Mouse (Mus musculus) embryonic facial prominence, embryonic 15.5 days (tissue): Measurements from ENCODE around the gene Pcdh9. TPM values are rescaled to one million over a fixed set of nuclear protein-coding genes. Genes with fewer than 3 reads are reported as not detected.

ENCODE experiments used
- ATAC-seq: fragments of 200-750 bp; cut with Nextera tagmentation; 2 replicates; pipeline ENCODE4 v1.8.0; 2017; ENCODE audit warnings: low read depth, moderate TSS enrichment; ENCODE audit not compliant: insufficient number of reproducible peaks, low FRiP score, low TSS enrichment
- H3K27ac ChIP-seq: fragments of 300-500 bp; sonication (generic); replicated peaks from 2 replicates; pipeline ENCODE4 v1.5.1; 2015; ENCODE audit warnings: mild to moderate bottlenecking, inconsistent platforms
- H3K27me3 ChIP-seq: fragments of 300-500 bp; sonication (generic); 2 replicates; pipeline ENCODE4 v1.6.1; 2015; ENCODE audit warnings: inconsistent platforms
- H3K36me3 ChIP-seq: fragments of 300-500 bp; sonication (generic); 2 replicates; pipeline ENCODE4 v1.6.1; 2015; ENCODE audit warnings: mild to moderate bottlenecking, inconsistent platforms
- H3K4me1 ChIP-seq: fragments of 300-500 bp; sonication (generic); 2 replicates; pipeline ENCODE4 v1.6.1; 2015; ENCODE audit warnings: inconsistent platforms
- H3K4me2 ChIP-seq: fragments of 300-500 bp; sonication (generic); replicated peaks from 2 replicates; pipeline ENCODE4 v1.6.1; 2015; ENCODE audit warnings: mild to moderate bottlenecking, inconsistent platforms
- H3K4me3 ChIP-seq: fragments of 300-500 bp; sonication (generic); replicated peaks from 2 replicates; pipeline ENCODE4 v1.5.1; 2015; ENCODE audit warnings: mild to moderate bottlenecking, inconsistent platforms
- H3K9ac ChIP-seq: fragments of 300-500 bp; sonication (generic); 2 replicates; pipeline ENCODE4 v1.6.1; 2015; ENCODE audit warnings: inconsistent platforms
- H3K9me3 ChIP-seq: fragments of 300-500 bp; sonication (generic); replicated peaks from 2 replicates; pipeline ENCODE4 v1.6.1; 2016; ENCODE audit warnings: inconsistent platforms
- WGBS: fragments of 180-500 bp; shearing (Covaris S2); methylation state at CpG from one replicate; pipeline ENCODE4 v1.1.7; 2015; 5-methylcytosine and 5-hydroxymethylcytosine counted together
- polyA plus RNA-seq: library from polyadenylated mRNA; unstranded; fragments of >200 nt; fragmentation: Nextera tagmentation; extraction: Ambion mirVana; gene quantifications from 2 replicates; pipeline ENCODE4 v1.2.1, GENCODE M21; 2015

Pcdh9 gene
- 58.5 and 60.2 TPM in 2 replicates for polyA plus RNA-seq

DNA sequence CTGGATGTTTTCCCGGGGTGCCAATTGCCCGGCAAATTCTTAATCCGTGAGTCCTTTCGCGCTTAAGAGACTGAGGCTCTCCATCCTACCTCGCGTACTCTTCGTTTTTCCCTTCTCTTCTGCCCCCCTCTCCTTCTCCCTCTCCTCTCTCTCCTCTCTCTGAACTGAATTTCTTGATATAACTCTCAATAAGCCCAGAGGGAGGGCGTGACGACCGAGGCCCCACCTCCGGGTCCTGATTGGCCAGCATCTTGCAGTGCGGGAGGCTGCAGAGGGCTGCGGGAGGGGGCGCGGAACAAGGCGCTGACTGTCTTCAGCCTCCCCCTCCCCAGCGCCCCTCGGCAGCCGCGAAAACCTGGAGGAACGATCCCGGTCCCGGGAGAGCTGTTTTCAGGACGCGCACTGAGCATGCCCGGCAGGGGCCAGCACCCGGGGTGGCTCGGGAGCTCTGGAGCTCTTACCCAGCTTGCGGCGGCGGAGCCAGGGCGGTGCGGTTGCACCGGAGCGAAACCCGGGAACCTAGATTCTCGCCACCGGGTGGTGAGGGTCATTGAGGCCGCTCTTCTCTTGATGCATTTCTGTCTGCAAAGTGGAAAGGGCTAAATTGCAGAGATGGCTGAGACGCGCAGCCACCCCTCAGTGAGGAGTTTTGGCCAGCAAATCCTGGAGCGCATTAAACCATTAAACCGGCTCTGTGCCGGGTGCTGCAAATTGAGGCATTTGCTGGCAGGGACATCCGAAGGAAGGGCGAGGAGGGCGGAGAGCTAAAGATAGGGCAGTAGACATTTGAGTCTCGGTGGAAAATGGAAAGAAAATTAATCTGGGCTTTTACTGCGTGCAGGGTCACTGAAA lies at the start of gene Pcdh9:
TSS of gene Pcdh9 (minus strand) at position 161 of the 852 bp plus-strand sequence.
- Histone ChIP-seq H3K9ac (peak within 1 kb of the TSS; percentile 55), H3K4me3 (peak within 1 kb of the TSS; percentile 67), H3K4me2 (peak within 1 kb of the TSS; percentile 86), H3K27ac (peak within 1 kb of the TSS; percentile 88), H3K9me3 (no peaks in the 10 kb centered on the region), H3K4me1 (peaks cover 18% of the 10 kb centered on the region), H3K36me3 (no peaks in the 10 kb centered on the region), H3K27me3 (no peaks in the 10 kb centered on the region)
- peak; percentile 98 for ATAC-seq
- under 1% methylated on average over 50 of the region's 50 CpGs for WGBS

DNA sequence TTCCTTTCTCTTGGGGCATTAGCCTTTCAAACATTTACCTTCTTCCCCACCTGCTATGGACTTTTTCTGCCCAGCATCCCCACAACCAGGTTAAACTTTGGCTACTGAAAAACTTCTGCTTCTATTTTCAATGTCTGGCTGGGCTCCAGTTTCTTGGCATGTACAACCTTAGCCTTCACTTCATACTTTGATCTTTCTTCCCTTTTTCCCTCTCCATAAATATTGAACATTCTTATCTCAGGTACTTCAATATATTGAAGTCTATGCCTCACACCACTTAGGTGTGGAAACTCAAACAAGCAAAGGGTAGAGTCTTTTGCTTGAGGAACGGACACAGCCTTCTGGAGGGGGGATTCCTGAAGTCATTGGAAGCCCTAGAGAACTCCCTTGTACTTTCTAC lies 16.4 kb upstream of the Pcdh9 start:
- no peak for ATAC-seq
- 77% methylated on average over 1 of the region's 1 CpGs for WGBS
- H3K4me1 ChIP-seq: no peaks in the 10 kb centered on the region

DNA sequence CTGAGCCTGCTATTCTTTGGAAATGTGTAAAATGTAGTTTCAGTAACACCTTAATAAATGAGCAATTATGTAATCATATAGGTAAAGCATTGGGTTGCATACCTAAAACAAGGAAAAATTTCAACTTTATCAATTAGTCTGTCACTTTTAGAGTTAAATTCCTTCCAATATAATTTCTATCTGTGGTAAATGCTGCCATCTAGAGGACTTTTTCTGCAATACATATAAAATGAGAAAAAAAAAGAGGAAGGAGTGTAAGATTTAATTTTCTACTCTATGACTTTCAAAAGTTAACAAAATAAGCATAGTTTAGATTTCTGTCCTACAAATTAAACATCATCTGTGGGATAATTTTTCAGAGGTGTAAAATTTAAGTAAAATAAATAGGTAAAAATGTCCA lies 8.1 kb upstream of the Pcdh9 start:
- Histone ChIP-seq H3K4me1 (no peaks in the 10 kb centered on the region), H3K9ac (no peak overlapping the region), H3K9me3 (no peaks in the 10 kb centered on the region), H3K27ac (no peak overlapping the region), H3K36me3 (no peaks in the 10 kb centered on the region), H3K4me3 (no peak overlapping the region), H3K4me2 (no peak overlapping the region), H3K27me3 (no peaks in the 10 kb centered on the region)
- no peak for ATAC-seq

More for the DNA sequence above, 16.4 kb upstream of the Pcdh9 start:
- no peak overlapping the region for H3K4me3 ChIP-seq
- no peak overlapping the region for H3K9ac ChIP-seq
- no peaks in the 10 kb centered on the region for H3K27me3 ChIP-seq
- H3K27ac ChIP-seq: no peak overlapping the region
- no peak overlapping the region for H3K4me2 ChIP-seq
- H3K36me3 ChIP-seq: no peaks in the 10 kb centered on the region
- no peaks in the 10 kb centered on the region for H3K9me3 ChIP-seq

DNA sequence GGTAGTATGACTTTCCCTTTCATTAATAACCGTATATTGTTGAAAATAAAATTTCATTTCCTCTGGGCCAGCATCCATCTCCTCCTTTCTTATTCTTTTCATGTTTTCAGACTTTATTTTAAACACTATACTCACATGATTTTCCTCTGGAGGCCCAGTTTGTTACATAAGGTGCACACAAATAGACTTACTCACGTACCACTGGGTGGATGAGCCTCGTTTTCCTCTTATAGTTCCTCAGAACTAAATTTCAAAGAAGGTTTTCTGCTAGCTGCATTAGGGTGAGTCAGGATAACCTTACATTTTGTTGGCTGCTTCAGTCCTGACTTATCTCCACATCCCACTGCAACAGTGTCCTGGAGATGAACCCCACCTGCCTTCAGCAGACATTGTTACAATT lies 4.7 kb upstream of the Pcdh9 start:
- Histone ChIP-seq H3K4me1 (peaks cover 4% of the 10 kb centered on the region; the same call in 1 of the 2 replicates), H3K27me3 (no peaks in the 10 kb centered on the region), H3K9me3 (no peaks in the 10 kb centered on the region), H3K4me2 (no peak overlapping the region), H3K36me3 (no peaks in the 10 kb centered on the region), H3K27ac (no peak overlapping the region), H3K4me3 (no peak overlapping the region), H3K9ac (no peak overlapping the region)
- 88% methylated on average over 3 of the region's 3 CpGs for WGBS
- no peak for ATAC-seq

DNA sequence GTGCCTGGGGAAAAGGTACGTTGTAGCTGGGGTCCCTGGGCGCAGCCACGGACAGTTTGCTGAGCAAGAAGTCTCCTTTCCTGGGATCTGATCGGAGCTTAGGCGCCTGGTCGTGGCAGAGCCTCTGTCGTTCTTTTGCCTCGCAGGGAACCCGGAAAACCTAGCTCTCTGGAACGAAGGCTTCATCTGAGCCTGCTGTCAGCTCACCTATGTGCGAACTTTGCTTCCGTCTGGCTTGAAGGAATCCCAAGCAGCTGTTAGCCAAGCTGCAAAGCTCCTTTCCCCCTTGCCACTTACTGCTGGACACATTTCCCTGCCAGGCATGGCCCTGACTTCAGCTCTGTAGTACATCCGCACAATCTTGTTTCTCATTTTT lies 880 bp upstream of the Pcdh9 start:
- peak overlapping the region; percentile 88 for H3K27ac ChIP-seq
- no peak for ATAC-seq
- H3K27me3 ChIP-seq: no peaks in the 10 kb centered on the region
- no peaks in the 10 kb centered on the region for H3K9me3 ChIP-seq
- peak overlapping the region; percentile 86 for H3K4me2 ChIP-seq
- peak overlapping the region; percentile 55 for H3K9ac ChIP-seq
- H3K4me3 ChIP-seq: peak overlapping the region; percentile 67
- no peaks in the 10 kb centered on the region for H3K36me3 ChIP-seq
- WGBS: under 1% methylated on average over 13 of the region's 13 CpGs
- H3K4me1 ChIP-seq: peaks cover 15% of the 10 kb centered on the region; the same call in 1 of the 2 replicates

DNA sequence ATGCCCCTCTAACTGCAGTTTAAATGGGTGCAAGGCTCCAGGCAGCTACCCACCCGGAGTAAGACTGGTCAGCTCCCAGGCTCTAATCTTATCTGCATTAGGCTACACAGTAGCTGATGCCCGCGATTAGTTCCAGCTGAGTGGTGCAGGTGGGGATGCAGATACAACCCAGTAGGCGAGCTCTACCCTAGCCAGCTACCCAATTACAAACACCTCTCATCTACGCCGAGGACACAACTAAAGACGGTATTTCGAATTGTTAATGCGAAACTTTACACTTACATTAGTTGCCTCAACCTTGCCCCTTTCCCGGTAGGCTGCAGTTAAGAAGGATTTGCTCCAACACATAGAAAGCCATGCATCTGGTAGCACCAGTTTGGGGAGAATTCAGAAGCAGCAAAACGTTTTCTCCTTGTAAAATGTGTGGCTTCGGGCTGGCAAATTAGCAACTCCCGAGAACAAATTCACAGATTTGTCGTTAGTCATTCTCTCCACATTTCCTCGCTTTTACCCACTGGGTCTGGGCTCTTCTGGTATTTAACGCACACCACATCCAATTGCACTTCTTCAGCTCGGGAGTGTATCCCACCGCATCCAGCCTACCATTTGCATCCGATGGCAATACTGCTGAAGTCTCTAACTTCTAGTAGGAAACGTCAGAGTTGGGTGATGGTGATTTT lies 500 bp downstream of the Pcdh9 start:
- H3K9me3 ChIP-seq: no peaks in the 10 kb centered on the region
- peaks cover 20% of the 10 kb centered on the region for H3K4me1 ChIP-seq
- peak overlapping the region; percentile 42 for H3K9ac ChIP-seq
- ATAC-seq: peak; percentile 11; the same call in 1 of the 2 replicates
- peak overlapping the region; percentile 86 for H3K4me2 ChIP-seq
- peak overlapping the region; percentile 67 for H3K4me3 ChIP-seq
- H3K27ac ChIP-seq: peak overlapping the region; percentile 88
- 1% methylated on average over 20 of the region's 20 CpGs for WGBS
- H3K36me3 ChIP-seq: no peaks in the 10 kb centered on the region
- no peaks in the 10 kb centered on the region for H3K27me3 ChIP-seq

DNA sequence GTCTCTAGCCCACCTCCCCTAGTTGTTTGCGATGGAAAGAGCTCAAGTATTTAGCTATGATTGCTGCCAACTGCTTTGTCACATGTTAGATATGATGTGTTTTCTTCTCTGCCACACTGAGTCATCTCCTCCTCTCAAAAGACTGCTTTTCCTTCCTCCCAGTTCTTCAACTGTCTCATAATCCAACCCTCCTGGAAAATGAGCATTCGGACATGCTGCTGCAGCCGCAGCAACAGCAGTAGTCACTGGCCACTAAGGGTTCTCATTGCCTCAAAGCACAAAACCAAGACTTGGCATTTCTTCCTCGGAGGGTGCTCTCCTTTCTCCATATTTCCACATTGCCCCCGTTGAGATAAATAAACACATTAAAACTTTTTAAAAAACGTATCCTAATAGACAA lies 1.2 kb downstream of the Pcdh9 start:
- H3K4me2 ChIP-seq: peak overlapping the region; percentile 86
- no peaks in the 10 kb centered on the region for H3K9me3 ChIP-seq
- H3K4me1 ChIP-seq: peaks cover 20% of the 10 kb centered on the region
- H3K4me3 ChIP-seq: peak overlapping the region; percentile 67
- H3K36me3 ChIP-seq: no peaks in the 10 kb centered on the region
- ATAC-seq: no peak
- H3K27ac ChIP-seq: no peak overlapping the region
- no peak overlapping the region for H3K9ac ChIP-seq
- WGBS: 15% methylated on average over 6 of the region's 6 CpGs
- H3K27me3 ChIP-seq: no peaks in the 10 kb centered on the region

DNA sequence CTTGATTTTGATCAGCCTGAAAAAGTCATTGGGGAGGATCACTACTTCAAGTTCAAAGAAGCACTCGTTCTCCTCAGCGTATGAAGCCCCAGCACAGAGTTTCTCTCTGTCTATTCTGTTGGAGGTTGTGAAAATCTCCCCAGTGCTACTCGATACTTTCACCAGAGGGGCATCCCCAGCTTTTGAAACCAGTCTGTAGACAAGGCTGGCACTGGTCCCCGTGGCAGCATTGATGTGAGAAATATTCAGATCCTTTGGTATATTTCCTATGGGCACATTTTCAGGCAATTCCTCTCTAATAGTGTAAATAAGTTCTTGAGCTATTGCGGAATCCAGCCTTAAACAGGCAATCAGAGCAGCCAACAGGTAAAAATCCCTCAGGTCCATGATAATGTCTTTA lies 2.1 kb downstream of the Pcdh9 start:
- no peak for ATAC-seq
- H3K4me2 ChIP-seq: peak overlapping the region; percentile 86
- no peaks in the 10 kb centered on the region for H3K36me3 ChIP-seq
- 58% methylated on average over 5 of the region's 5 CpGs for WGBS
- no peaks in the 10 kb centered on the region for H3K9me3 ChIP-seq
- H3K9ac ChIP-seq: no peak overlapping the region
- no peaks in the 10 kb centered on the region for H3K27me3 ChIP-seq
- no peak overlapping the region for H3K27ac ChIP-seq
- peak overlapping the region; percentile 67 for H3K4me3 ChIP-seq
- H3K4me1 ChIP-seq: peaks cover 20% of the 10 kb centered on the region

DNA sequence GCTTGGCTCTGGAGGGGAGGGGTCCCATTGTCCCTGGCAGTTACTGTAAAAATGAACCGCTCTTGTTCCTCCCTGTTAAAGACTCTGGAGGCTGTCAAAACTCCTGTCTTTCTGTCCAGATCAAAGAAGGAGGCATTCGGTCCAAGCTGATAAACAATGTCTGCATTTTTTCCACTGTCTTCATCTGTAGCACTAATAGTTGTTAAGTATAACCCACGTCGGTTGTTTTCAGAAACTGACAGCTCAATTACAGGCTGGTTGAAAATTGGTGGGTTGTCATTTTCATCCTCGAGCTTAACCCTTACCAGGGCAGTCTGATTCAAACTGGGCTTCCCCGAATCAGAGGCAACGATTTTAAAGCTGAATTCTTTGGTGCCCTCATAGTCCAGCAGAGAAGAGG lies 3.4 kb downstream of the Pcdh9 start:
- no peak overlapping the region for H3K4me3 ChIP-seq
- H3K4me2 ChIP-seq: peak overlapping the region; percentile 86; the same call in 1 of the 2 replicates
- H3K27me3 ChIP-seq: no peaks in the 10 kb centered on the region
- 54% methylated on average over 7 of the region's 7 CpGs for WGBS
- no peak overlapping the region for H3K27ac ChIP-seq
- no peaks in the 10 kb centered on the region for H3K36me3 ChIP-seq
- H3K9ac ChIP-seq: no peak overlapping the region
- H3K4me1 ChIP-seq: peaks cover 20% of the 10 kb centered on the region
- no peaks in the 10 kb centered on the region for H3K9me3 ChIP-seq
- no peak for ATAC-seq

DNA sequence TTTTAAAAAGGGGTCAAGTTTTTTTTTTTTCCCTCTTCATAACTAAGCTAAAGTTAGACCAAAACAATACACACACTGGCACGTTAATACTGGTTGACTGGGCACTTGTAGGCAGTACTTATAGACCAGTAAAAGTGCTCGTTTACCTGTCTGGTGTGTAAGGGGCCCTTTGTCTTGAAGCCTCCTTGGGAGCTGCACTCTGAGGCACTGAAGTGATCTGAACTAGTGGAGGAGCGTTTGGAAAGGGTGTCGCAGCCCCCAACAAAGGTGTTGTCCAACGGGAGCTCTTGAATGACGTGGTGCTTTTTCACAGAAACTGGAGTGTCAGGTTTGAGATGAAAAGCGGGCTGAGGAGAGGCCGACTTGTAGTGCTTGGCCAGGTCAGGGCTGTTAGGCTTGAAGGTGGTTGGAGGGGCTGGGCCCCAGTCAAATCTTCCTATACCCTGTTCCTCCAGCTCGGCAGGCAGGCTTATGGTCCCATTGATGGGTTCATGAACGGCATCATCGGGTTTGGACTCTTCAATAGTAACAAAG lies 4.9 kb downstream of the Pcdh9 start:
- H3K9me3 ChIP-seq: no peaks in the 10 kb centered on the region
- H3K9ac ChIP-seq: no peak overlapping the region
- H3K4me1 ChIP-seq: peaks cover 16% of the 10 kb centered on the region; the same call in 1 of the 2 replicates
- no peak overlapping the region for H3K4me3 ChIP-seq
- no peak for ATAC-seq
- H3K27me3 ChIP-seq: no peaks in the 10 kb centered on the region
- H3K4me2 ChIP-seq: no peak overlapping the region
- H3K27ac ChIP-seq: no peak overlapping the region
- whole genome bisulfite sequencing: 71% methylated on average over 11 of the region's 11 CpGs
- no peaks in the 10 kb centered on the region for H3K36me3 ChIP-seq

DNA sequence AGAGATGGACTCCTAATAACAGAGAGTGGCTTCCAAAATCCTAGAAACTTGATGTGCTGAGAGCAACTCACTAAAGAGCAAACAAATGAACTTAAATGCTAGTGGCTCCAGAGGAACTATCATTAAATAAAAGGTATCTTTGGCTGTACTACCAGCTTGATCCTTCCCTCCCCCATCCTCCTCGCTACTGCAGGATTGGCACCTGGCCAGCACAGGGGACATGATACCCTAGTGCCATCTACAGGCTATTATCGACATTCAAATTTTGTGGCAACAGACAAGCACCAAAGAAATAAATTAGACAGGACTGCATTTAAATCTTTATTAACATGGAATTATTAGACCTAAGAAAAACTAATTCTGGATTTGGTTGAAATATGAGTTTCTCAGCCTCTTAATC lies 6.0 kb downstream of the Pcdh9 start:
- no peaks in the 10 kb centered on the region for H3K27me3 ChIP-seq
- no peak overlapping the region for H3K9ac ChIP-seq
- peaks cover 16% of the 10 kb centered on the region; the same call in 1 of the 2 replicates for H3K4me1 ChIP-seq
- H3K9me3 ChIP-seq: no peaks in the 10 kb centered on the region
- H3K4me3 ChIP-seq: no peak overlapping the region
- no peak overlapping the region for H3K27ac ChIP-seq
- 6% methylated on average over 2 of the region's 2 CpGs for WGBS
- H3K36me3 ChIP-seq: no peaks in the 10 kb centered on the region
- no peak for ATAC-seq
- peak overlapping the region; percentile 18 for H3K4me2 ChIP-seq
